Mouse (Mus musculus): ENCODE results near the gene Zbed4.
A peak's percentile ranks its signal among the peaks of the same experiment; 100 is the strongest.
"Not testable (repeated sequence)": the region's sequence is repeated elsewhere in the genome, so short reads cannot be mapped to it uniquely, and the experiment has no call there.

Gene Zbed4

DNA sequence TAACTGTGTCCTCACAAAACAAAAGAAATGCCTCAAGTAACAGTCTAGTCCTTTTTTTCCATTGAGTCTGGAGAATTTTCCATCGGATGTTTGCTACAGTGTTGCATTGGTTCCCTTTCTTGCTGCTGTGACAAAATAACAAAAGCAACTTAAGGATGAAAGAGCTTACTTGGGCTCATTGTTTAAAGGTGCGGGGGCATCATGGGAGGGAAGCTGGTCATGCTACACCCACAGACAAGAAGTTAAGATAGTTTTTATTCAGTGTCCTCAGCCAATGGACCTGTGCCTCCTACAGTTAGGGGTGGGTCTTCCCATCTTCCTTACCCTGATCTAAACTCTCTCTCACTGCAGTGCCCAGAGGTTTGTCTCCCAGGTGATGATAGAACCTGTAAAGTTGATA, 13.0 kb upstream of the Zbed4 start:
- DNase-seq (ENCODE audit: low spot score) = peak; percentile 79

DNA sequence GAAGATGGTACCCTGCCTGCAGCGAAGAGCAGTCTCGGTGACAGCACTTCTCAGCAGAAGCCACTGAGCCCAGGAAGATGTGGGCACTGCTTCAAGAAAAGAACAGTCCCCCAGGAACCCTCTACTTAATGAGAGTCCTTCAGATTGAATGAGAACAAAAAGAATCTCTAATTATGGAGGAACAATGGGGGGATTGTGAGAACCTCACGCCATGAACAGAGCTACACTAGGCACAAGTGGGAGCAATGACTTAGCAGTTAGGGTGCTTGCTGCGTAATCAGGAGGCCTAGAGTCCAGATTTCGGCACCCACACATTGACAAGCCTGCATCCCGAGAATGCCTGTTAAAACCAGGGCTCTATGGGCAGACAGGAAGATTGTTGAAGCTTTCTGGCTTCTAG, 10.1 kb upstream of the Zbed4 start:
- no peak for DNase-seq (ENCODE audit: low spot score)

DNA sequence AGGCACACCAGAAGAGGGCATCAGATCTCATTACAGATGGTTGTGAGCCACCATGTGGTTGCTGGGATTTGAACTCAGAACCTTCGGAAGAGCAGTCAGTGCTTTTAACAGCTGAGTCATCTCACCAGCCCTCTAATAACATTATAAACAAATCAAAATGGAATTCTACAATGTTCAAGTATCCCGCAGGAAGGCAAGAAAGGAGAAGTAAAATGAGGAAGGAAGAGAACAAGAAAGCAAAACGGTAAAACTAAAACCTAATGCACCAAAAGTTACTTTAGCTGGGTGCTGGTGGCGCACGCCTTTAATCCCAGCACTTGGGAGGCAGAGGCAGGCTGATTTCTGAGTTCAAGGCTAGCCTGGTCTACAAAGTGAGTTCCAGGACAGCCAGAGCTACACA, 8.1 kb upstream of the Zbed4 start:
- not testable (repeated sequence) for DNase-seq (ENCODE audit: low spot score)

DNA sequence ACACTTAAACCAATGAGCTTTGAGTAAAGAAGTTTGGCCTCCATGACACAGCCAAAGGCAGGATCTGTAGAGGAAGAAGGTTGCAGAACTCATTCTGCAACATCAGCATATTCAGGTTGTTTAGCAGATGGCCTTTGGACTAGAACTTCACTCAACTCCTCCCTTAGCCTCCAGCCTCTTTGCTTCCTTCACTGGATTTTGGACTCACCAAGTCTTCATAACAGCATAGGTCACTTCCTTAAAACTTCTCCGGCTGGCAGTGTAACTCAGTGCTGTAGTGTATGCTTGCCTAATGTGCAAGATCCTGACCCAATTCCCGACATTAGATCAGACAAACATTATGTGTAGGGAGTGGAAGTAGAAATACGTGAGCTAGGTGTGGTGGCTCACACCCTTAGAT, 6.1 kb upstream of the Zbed4 start:
- no peak for DNase-seq (ENCODE audit: low spot score)

DNA sequence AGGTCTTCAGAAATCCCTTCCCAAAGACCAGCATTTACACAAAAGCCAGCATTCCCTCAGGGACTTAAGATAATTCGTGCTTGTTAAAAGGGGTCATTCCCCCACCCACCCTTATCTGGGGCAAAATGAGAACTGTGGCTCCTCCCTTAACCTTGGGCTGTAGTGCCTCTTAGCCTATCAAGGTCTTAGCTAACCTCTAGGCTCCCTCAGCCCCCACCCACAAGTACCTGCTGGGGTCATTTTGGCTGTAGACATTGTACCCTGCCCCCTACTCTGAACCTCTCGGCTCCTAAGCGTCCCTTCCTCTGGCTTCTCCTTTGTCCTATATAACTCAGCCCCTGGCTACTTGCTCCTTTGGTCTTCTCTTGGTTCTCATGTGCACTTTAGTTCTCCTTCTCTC, 5.5 kb upstream of the Zbed4 start:
- DNase-seq (ENCODE audit: low spot score) = no peak

DNA sequence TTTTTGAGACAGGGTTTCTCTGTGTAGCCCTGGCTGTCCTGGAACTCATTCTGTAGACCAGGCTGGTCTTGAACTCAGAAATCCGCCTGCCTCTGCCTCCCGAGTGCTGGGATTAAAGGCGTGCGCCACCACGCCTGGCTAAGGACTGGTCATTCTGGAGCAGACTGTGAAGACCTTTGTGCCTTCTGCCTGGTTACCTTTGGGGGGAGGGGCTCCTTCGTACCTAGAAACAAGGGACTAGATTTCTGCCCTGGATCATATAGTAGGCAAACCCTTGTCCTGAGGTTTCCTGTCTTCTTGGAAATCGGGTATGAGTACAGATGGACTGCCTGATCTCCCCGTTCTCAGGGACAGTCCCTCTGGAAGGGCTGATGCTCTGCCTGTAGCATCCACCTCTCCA, 1.8 kb upstream of the Zbed4 start:
- not testable (repeated sequence) for DNase-seq (ENCODE audit: low spot score)

DNA sequence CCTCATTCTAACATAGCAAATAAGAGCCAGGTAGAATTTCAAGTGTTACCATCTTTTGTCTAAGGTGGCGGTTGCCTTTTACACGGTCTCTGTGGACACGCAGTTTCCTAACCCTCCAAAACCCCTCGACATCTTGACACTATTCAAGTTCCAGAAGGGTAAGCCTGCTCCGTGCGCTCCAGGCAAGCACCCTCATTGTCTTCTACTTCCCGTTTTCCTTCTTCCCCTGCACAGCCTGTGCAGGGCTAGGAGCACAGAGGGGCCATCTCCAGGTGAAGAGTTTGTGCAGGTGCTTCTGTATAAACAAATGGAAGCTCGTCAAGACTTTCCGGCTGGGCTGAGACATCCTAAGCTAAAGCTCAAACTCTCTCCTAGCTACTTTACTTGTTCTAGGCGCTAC, 1.4 kb upstream of the Zbed4 start:
- no peak for DNase-seq (ENCODE audit: low spot score)

DNA sequence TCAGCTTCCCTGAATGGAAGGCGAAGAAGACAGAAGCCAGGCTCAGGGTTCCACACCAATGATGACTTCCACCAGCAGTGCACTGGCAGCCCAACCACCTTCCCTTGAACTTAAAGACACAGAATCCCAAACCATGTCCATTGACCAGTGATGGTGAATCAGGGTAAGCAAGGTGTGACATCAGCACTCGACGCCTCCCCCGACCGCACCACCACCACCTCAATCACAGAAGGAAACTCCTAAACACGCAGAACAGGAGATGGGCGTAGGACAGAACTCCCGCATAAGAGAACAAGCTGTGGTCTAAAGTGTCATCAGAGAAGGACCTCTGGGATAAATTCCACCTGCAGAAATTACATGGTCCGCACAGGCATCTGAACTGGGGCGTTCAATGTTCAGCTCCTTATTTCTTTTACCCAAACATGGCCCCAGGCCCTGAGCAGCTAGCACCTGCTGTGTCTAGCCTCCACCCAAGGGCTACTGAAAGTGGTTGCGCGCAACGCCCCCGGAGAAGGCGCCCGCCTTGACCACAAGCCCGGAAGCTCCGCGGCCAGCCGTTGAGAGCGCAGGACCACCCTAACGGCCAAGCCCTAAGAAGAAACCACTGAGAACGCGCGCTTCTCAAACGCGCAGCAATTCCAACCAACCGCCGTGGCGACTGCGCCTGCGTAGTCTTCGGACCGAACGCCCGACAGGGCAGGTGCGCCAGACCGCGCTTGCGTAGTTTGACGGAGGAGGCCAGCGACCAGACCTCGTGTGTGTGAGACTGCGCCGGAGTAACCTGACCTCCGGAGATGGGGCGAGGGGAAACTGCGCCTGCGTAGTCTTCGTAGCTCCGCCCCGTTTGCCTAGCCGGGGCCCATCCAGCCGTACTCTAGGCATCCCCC, 540 bp upstream of the Zbed4 start:
- DNase-seq (ENCODE audit: low spot score) = peak; percentile 98

DNA sequence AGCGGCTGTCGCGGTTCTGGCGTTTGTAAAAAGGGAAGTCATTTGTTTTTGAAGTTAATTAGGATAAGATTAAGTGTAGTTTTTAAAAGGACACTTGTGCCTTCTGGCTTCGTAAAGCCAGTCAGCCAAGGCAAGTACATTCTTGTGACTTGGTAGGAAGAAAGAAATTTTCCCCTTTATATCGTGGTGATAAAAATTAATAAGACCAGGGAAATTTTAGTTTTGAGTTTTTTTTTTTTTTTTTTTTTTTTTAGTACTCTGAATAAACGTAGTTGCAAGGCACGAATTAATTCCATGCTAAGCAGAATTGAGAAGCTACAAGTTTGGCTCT, 908 bp downstream of the Zbed4 start:
- DNase-seq (ENCODE audit: low spot score) = no peak

GRCm38 (mm10) chr15:88754896-88755295, 3.4 kb downstream of the Zbed4 start:
- DNase-seq (ENCODE audit: low spot score) = no peak

DNA sequence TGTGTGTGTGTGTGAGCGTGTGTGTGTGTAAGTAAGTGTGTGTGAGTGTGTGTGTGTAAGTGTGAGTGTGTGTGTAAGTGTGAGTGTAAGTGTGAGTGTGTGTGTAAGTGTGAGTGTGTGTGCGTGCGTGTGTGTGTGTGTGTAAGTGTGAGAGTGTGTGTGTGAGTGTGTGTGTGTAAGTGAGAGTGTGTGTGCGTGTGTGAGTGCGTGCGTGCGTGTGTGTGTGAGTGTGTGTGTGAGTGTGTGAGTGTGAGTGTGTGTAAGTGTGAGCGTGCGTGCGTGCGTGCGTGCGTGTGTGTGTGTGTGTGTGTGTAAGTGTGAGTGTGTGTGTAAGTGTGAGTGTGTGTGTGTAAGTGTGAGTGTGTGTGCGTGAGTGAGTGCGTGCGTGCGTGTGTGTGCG, 4.3 kb downstream of the Zbed4 start:
- DNase-seq (ENCODE audit: low spot score) = no peak

- no peak for DNase-seq (ENCODE audit: low spot score)
These were observed 6.6 kb downstream of the Zbed4 start for GRCm38 (mm10) chr15:88758061-88758460.

DNA sequence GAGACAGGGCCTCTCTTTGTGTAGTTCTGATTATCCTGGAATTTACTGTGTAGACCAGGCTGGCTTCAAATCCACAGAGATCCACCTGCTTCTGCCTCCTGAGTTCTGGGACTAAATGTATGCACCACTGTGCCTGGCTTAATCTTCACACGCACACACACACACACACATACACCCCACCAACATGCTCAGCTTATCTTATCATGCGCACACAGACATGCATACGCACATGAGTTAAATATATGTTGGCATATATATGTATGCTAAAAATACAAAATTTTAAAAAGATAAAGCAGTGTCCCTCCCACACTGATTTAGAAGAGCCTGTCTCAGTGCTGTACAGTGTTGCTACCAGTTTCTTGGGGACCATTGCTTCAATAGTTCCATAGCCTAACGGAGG, 10.1 kb downstream of the Zbed4 start:
- DNase-seq (ENCODE audit: low spot score) = no peak

GRCm38 (mm10) chr15:88766139-88766538, 14.7 kb downstream of the Zbed4 start:
- not testable (repeated sequence) for DNase-seq (ENCODE audit: low spot score)

DNA sequence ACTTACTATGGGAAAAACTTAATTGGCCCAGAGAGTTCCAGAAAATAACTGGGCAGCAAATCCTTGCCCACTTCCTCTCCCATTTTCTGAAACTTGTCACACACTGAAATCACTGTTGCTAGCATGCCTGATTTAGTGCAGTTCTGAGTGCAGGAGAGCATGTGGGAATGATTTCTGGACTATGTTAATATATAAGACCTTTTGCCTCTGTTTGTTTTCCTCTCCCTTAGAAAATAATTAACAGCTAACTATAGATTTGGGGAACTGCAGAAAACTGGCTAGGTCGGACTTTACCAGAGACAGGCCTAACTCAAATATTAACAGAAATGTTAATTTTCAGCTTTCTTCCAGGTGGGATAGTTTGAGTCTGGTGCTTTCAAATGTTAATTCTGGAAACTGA, 17.1 kb downstream of the Zbed4 start:
- no peak for DNase-seq (ENCODE audit: low spot score)

- not testable (repeated sequence) for DNase-seq (ENCODE audit: low spot score)
These were observed 23.2 kb downstream of the Zbed4 start for GRCm38 (mm10) chr15:88774630-88775029.

- no peak for DNase-seq (ENCODE audit: low spot score)
These were observed 40.8 kb downstream of the Zbed4 start for GRCm38 (mm10) chr15:88792140-88792850.

- not testable (repeated sequence) for DNase-seq (ENCODE audit: low spot score)
These were observed 43.3 kb downstream of the Zbed4 start for GRCm38 (mm10) chr15:88794729-88795128.

DNA sequence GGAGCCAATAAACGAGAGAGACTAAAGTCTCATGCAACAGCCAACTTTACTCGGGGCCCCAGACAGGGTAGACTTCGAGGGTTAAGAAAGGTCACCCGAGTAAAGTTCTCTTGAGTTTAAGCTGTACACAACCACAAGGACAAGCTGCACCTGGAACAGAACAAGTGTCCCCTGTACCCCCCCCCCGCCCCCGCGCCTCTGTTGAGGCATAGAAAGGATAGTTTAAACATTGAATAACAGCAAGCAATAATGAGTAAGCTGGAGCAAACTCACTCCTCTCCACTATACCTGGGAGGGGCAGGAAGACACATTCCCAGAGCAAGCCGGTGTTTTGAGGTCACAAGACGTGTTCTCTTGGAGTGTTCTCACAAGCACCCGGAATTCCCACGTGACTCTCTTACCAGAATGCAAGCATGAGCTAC, 48.5 kb downstream of the Zbed4 start:
- no peak for DNase-seq (ENCODE audit: low spot score)

GRCm38 (mm10) chr15:88800921-88801354, 49.5 kb downstream of the Zbed4 start:
- DNase-seq (ENCODE audit: low spot score) = no peak

GRCm38 (mm10) chr15:88801903-88802302, 50.4 kb downstream of the Zbed4 start:
- DNase-seq (ENCODE audit: low spot score) = no peak

GRCm38 (mm10) chr15:88802348-88802747, 50.9 kb downstream of the Zbed4 start:
- no peak for DNase-seq (ENCODE audit: low spot score)

- DNase-seq (ENCODE audit: low spot score) = no peak
These were observed 56.7 kb downstream of the Zbed4 start for GRCm38 (mm10) chr15:88808121-88808520.

All from testis, postnatal 10 days (tissue).